Mouse (Mus musculus) liver, adult (tissue): Measurements from ENCODE around the gene AC141477.1.

Experiments used
- GATA4 ChIP-seq: IDR thresholded peaks from 2 replicates; pipeline ENCODE4 v1.6.1; 2014; ENCODE audit warnings: mild to moderate bottlenecking, low read length; ENCODE audit not compliant: insufficient replicate concordance

Gene AC141477.1

GRCm38 (mm10) chr10:76442178-76443088, 2.2 kb upstream of the AC141477.1 start, which contains the start of gene Pcnt:
Gene Pcnt, minus strand, starts transcription at chr10:76442786.
- no peak for TF ChIP-seq GATA4

- TF ChIP-seq GATA4 = no peak
Observed at GRCm38 (mm10) chr10:76439107-76439890, 945 bp downstream of the AC141477.1 start.

GRCm38 (mm10) chr10:76433925-76434324, 6.3 kb downstream of the AC141477.1 start:
- TF ChIP-seq GATA4 = no peak

GRCm38 (mm10) chr10:76425674-76426073, 14.6 kb downstream of the AC141477.1 start:
- TF ChIP-seq GATA4 = no peak

GRCm38 (mm10) chr10:76416811-76417210, 23.4 kb downstream of the AC141477.1 start:
- TF ChIP-seq GATA4 = no peak

DNA sequence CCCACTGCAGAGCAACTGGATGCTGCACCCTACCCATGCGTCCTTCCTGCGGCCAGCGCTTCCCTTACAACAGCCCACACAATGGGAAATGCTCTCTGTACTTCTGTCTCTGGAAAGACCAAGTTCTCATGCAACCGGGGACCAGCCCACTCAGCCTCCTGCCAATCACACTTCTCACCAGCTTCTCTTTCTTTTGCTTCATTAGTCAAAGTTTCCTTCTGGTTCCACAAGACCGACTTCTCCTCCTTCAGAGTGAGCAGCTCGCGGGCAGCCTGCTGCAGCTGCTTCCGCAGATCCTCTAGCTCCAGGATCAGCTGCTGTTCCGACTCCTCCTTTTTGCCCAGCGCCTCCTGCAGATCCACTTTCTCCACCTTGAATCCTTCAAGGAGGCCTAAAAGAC, 31.7 kb downstream of the AC141477.1 start:
- TF ChIP-seq GATA4 = no peak

- TF ChIP-seq GATA4 = no peak
Observed at GRCm38 (mm10) chr10:76392596-76392995, 47.6 kb downstream of the AC141477.1 start.

- TF ChIP-seq GATA4 = no peak
Observed at GRCm38 (mm10) chr10:76391786-76392185, 48.5 kb downstream of the AC141477.1 start.

- TF ChIP-seq GATA4 = no peak
Observed at GRCm38 (mm10) chr10:76391166-76391565, 49.1 kb downstream of the AC141477.1 start.
